Mouse (Mus musculus): ENCODE measurements around the gene Gm44596. TPM values are rescaled to one million over a fixed set of nuclear protein-coding genes. Genes with fewer than 3 reads are reported as not detected.

Gm44596 gene
- polyA plus RNA-seq, 1 experiment from 2014 or later, result not detected

- H3K4me3 ChIP-seq (ENCODE audit: low read length), result peak overlapping the region; percentile 87
- peaks cover 18% of the 10 kb centered on the region for H3K4me1 ChIP-seq (ENCODE audit: control insufficient read depth, insufficient read depth, low read depth, low read length)
- H3K4me2 ChIP-seq (ENCODE audit: low read length), result peak overlapping the region; percentile 84
- WGBS, result 0% methylated on average over 28 of the region's 28 CpGs
- H3K9ac ChIP-seq (ENCODE audit: low read depth, low read length), result peak overlapping the region; percentile 92
- H3K36me3 ChIP-seq (ENCODE audit: control insufficient read depth, insufficient read depth, low read length), result peaks cover 12% of the 10 kb centered on the region
- peak overlapping the region; percentile 94 for H3K27ac ChIP-seq (ENCODE audit: low read depth, low read length)
- ATAC-seq, result peak; percentile 75
- no peaks in the 10 kb centered on the region for H3K27me3 ChIP-seq (replicated peaks; ENCODE audit: control insufficient read depth, insufficient read depth, low read length)
- H3K9me3 ChIP-seq (ENCODE audit: control insufficient read depth, low read length), result no peaks in the 10 kb centered on the region
Measured at GRCm38 (mm10) chr6:128355201-128355681, 20.1 kb upstream of the Gm44596 start.

DNA sequence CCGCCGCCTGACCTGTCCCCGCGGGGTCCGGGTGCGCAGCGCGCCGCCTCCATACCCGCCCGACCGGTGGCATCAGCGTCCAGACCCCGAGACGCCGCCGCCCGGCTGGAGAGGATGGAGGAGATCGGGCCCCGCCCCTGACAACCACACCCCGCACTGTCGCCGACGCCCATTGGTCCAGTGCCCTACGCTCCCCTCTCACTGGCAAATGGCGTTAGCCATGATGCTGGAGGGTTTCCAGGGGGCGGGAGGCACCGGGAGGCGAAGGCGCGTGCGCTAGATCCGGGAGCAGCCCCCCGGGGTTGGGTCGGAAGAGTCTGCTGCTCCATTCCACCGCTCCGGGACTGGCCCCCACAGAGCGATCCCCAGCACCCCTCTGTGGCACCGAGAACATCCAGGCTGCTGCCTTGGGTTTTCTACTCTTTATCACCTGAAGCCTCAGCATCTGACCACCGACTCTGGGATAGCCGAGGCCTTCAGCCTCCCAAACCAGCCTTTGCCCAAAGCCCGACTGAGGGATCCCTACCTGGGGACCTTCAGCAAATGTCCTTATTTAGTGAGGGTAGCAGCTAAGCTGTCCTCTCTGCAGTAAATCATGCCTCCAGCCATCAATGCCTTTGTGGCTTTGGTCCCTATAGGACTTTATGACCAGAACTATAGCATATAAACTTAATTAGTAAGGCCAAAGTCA lies 19.4 kb upstream of the Gm44596 start, which contains the start of gene Tulp3:
Tulp3 (minus strand) TSS at position 126 of the 691 bp plus-strand sequence.
- Histone ChIP-seq H3K4me1 (ENCODE audit: control insufficient read depth, insufficient read depth, low read depth, low read length) (peaks cover 20% of the 10 kb centered on the region), H3K27ac (ENCODE audit: low read depth, low read length) (peak within 1 kb of the TSS; percentile 94), H3K4me2 (ENCODE audit: low read length) (peak within 1 kb of the TSS; percentile 84), H3K9ac (ENCODE audit: low read depth, low read length) (peak within 1 kb of the TSS; percentile 92), H3K27me3 (replicated peaks; ENCODE audit: control insufficient read depth, insufficient read depth, low read length) (no peaks in the 10 kb centered on the region), H3K9me3 (ENCODE audit: control insufficient read depth, low read length) (no peaks in the 10 kb centered on the region), H3K4me3 (ENCODE audit: low read length) (peak within 1 kb of the TSS; percentile 87), H3K36me3 (ENCODE audit: control insufficient read depth, insufficient read depth, low read length) (peaks cover 12% of the 10 kb centered on the region)
- peak; percentile 99 for ATAC-seq
- 0% methylated on average over 37 of the region's 42 CpGs for WGBS

- H3K4me3 ChIP-seq (ENCODE audit: low read length), result no peak overlapping the region
- H3K9me3 ChIP-seq (ENCODE audit: control insufficient read depth, low read length), result no peaks in the 10 kb centered on the region
- peaks cover 12% of the 10 kb centered on the region for H3K36me3 ChIP-seq (ENCODE audit: control insufficient read depth, insufficient read depth, low read length)
- no peak overlapping the region for H3K9ac ChIP-seq (ENCODE audit: low read depth, low read length)
- 4% methylated on average over 2 of the region's 2 CpGs for WGBS
- H3K4me2 ChIP-seq (ENCODE audit: low read length), result no peak overlapping the region
- H3K27me3 ChIP-seq (replicated peaks; ENCODE audit: control insufficient read depth, insufficient read depth, low read length), result no peaks in the 10 kb centered on the region
- ATAC-seq, result no peak
- H3K27ac ChIP-seq (ENCODE audit: low read depth, low read length), result no peak overlapping the region
- peaks cover 31% of the 10 kb centered on the region for H3K4me1 ChIP-seq (ENCODE audit: control insufficient read depth, insufficient read depth, low read depth, low read length)
Measured at GRCm38 (mm10) chr6:128358999-128359398, 16.3 kb upstream of the Gm44596 start.

DNA sequence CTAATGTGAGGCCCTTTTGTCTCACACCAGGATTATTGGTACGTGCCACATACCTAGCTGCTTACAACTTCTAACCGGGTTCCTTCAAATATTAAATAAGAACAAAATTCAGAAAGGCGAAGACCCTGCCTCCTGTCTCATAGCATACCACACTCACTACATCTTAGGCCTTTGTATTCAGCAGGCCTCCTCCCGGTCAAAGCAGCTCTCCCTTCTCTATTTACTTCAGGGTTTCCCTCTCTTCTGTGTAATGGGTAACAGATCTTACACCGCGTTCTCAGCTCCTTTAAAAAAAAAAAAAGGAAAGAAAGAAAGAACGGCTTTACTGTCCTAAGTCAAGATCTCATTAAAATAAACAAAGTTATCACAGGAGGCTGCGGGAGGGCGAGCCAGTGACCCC lies 13.4 kb upstream of the Gm44596 start:
- WGBS, result 9% methylated on average over 9 of the region's 9 CpGs
- Histone ChIP-seq H3K27me3 (replicated peaks; ENCODE audit: control insufficient read depth, insufficient read depth, low read length) (no peaks in the 10 kb centered on the region), H3K9me3 (ENCODE audit: control insufficient read depth, low read length) (no peaks in the 10 kb centered on the region), H3K9ac (ENCODE audit: low read depth, low read length) (peak overlapping the region; percentile 77), H3K4me1 (ENCODE audit: control insufficient read depth, insufficient read depth, low read depth, low read length) (peaks cover 17% of the 10 kb centered on the region), H3K27ac (ENCODE audit: low read depth, low read length) (peak overlapping the region; percentile 89), H3K4me3 (ENCODE audit: low read length) (peak overlapping the region; percentile 83), H3K4me2 (ENCODE audit: low read length) (peak overlapping the region; percentile 100), H3K36me3 (ENCODE audit: control insufficient read depth, insufficient read depth, low read length) (peaks cover 12% of the 10 kb centered on the region)
- ATAC-seq, result no peak

- Histone ChIP-seq H3K4me3 (ENCODE audit: low read length) (peak within 1 kb of the TSS; percentile 83), H3K9me3 (ENCODE audit: control insufficient read depth, low read length) (no peaks in the 10 kb centered on the region), H3K27me3 (replicated peaks; ENCODE audit: control insufficient read depth, insufficient read depth, low read length) (no peaks in the 10 kb centered on the region), H3K36me3 (ENCODE audit: control insufficient read depth, insufficient read depth, low read length) (peaks cover 7% of the 10 kb centered on the region; the same call in 1 of the 2 replicates), H3K27ac (ENCODE audit: low read depth, low read length) (peak within 1 kb of the TSS; percentile 89), H3K9ac (ENCODE audit: low read depth, low read length) (peak within 1 kb of the TSS; percentile 77), H3K4me2 (ENCODE audit: low read length) (peak within 1 kb of the TSS; percentile 100), H3K4me1 (ENCODE audit: control insufficient read depth, insufficient read depth, low read depth, low read length) (peaks cover 17% of the 10 kb centered on the region)
- peak; percentile 93 for ATAC-seq
- under 1% methylated on average over 40 of the region's 76 CpGs for WGBS
Measured at GRCm38 (mm10) chr6:128362381-128363006, 12.8 kb upstream of the Gm44596 start, which contains the start of the genes Rhno1 and Foxm1. Rhno1 (minus strand) TSS chr6:128362911. Foxm1 (plus strand) TSS chr6:128362967.

DNA sequence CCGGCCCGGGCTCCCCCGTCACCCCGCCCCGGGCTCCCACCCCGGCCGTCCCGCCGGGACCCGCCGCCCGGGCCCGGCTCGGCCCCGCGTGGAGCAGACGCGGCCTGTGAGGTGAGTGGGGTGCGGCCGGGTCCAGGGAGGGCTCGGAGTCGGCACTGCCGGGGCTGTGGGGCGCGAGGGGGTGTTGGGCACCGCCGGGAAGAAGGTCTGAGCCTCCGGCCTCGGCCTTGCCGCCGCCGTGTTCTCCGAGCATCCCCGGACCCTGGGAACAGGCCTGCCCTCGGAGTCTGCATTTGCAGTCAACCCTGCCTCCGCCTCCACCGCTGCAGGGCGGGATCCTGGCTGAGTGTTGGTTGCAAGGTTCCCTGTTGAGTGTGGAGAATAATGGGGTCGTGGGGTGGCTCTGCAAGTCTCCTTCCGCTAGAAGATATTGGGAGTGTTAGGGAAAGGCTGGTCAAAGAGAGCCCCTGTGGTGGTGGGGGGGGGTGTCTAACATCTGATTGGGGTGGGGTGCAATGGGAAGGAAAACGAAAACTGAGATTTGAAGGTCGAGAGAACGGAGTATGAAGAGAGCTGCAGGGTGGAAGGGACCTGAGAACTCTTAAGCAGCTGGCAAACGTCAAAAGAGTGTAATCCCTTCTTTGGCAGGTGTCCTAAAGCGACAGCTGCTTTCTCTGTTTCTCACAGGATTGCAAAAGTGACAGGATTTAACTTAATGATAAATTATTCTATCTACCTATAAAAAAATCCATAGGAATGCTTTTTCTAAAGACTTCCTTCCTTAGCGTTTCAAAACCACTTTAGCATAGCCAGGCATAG lies 12.1 kb upstream of the Gm44596 start:
- Histone ChIP-seq H3K36me3 (ENCODE audit: control insufficient read depth, insufficient read depth, low read length) (0 out of 2 replicates have a peak, but pooled peaks cover 2% of the 10 kb centered on the region), H3K4me3 (ENCODE audit: low read length) (peak overlapping the region; percentile 83), H3K27ac (ENCODE audit: low read depth, low read length) (peak overlapping the region; percentile 89), H3K4me2 (ENCODE audit: low read length) (peak overlapping the region; percentile 100), H3K27me3 (replicated peaks; ENCODE audit: control insufficient read depth, insufficient read depth, low read length) (no peaks in the 10 kb centered on the region), H3K9ac (ENCODE audit: low read depth, low read length) (peak overlapping the region; percentile 77), H3K9me3 (ENCODE audit: control insufficient read depth, low read length) (no peaks in the 10 kb centered on the region), H3K4me1 (ENCODE audit: control insufficient read depth, insufficient read depth, low read depth, low read length) (peaks cover 17% of the 10 kb centered on the region)
- WGBS, result under 1% methylated on average over 41 of the region's 46 CpGs
- ATAC-seq, result no peak; the same call in 1 of the 2 replicates

DNA sequence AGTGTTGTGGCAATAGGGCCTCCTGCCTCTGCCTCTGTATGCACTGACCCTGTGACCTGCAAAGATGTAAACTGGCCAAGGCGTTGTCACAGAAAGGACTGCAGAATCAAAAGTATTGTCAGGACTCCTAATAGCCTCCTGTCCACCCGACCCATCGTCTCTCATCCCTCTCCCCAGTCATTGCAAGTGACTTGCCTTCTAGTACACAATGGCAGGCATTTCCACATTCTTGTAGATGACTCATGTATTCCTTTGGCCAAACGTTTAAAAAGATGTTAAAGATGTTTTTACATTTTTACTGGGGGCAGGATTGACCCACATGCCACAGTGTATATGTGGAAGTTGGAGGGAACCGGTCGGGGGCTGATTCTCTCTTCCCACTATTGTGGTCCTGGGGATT lies 10.6 kb upstream of the Gm44596 start:
- Histone ChIP-seq H3K4me1 (ENCODE audit: control insufficient read depth, insufficient read depth, low read depth, low read length) (peaks cover 17% of the 10 kb centered on the region), H3K4me3 (ENCODE audit: low read length) (no peak overlapping the region), H3K27me3 (replicated peaks; ENCODE audit: control insufficient read depth, insufficient read depth, low read length) (no peaks in the 10 kb centered on the region), H3K36me3 (ENCODE audit: control insufficient read depth, insufficient read depth, low read length) (no peaks in the 10 kb centered on the region), H3K9ac (ENCODE audit: low read depth, low read length) (no peak overlapping the region), H3K4me2 (ENCODE audit: low read length) (no peak overlapping the region), H3K27ac (ENCODE audit: low read depth, low read length) (no peak overlapping the region), H3K9me3 (ENCODE audit: control insufficient read depth, low read length) (no peaks in the 10 kb centered on the region)
- 79% methylated on average over 6 of the region's 6 CpGs for WGBS
- ATAC-seq, result no peak

DNA sequence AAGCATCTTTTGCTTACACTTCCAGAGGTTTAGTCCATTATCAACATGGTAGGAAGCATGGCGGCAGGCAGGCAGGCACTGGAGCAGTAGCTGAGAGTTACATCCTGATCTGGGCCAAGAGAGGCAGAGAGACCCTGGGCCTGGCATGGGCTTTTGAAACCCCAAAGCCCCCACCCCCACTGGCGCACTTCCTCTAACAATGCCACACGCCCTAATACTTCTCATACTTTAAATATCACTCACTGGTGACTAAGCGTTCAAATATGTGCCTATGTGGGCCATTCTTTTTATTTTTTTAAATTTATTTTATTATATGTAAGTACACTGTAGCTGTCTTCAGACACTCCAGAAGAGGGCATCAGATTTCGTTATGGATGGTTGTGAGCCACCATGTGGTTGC lies 8.8 kb upstream of the Gm44596 start:
- ATAC-seq, result no peak
- no peaks in the 10 kb centered on the region for H3K36me3 ChIP-seq (ENCODE audit: control insufficient read depth, insufficient read depth, low read length)
- no peak overlapping the region for H3K4me2 ChIP-seq (ENCODE audit: low read length)
- H3K4me3 ChIP-seq (ENCODE audit: low read length), result no peak overlapping the region
- no peaks in the 10 kb centered on the region for H3K27me3 ChIP-seq (replicated peaks; ENCODE audit: control insufficient read depth, insufficient read depth, low read length)
- no peaks in the 10 kb centered on the region for H3K9me3 ChIP-seq (ENCODE audit: control insufficient read depth, low read length)
- no peak overlapping the region for H3K27ac ChIP-seq (ENCODE audit: low read depth, low read length)
- 95% methylated on average over 5 of the region's 5 CpGs for WGBS
- peaks cover 9% of the 10 kb centered on the region for H3K4me1 ChIP-seq (ENCODE audit: control insufficient read depth, insufficient read depth, low read depth, low read length)
- no peak overlapping the region for H3K9ac ChIP-seq (ENCODE audit: low read depth, low read length)

Measured in hindbrain, embryonic 16.5 days (tissue).